Mouse (Mus musculus) inflammation-experienced regulatory T-cells, adult 6 months (primary cell): ENCODE data around the gene Hsf2bp. TPM values are rescaled to one million over a fixed set of nuclear protein-coding genes. Genes with fewer than 3 reads are reported as not detected.

Source experiments
- ATAC-seq: one replicate; pipeline ENCODE4 v1.8.0; 2017
- polyA plus RNA-seq, 3 experiments: library from polyadenylated mRNA; unstranded; fragments of 100-300 nt; shearing (Covaris generic); gene quantifications; one replicate each; pipeline ENCODE4 v1.2.1; 2017

Gene Hsf2bp
- polyA plus RNA-seq, 3 experiments from 2014 or later: 0.57 to 5.1 (median 3.2) TPM

GRCm38 (mm10) chr17:32031684-32032083 lies 4.5 kb downstream of the Hsf2bp start:
- no peak for ATAC-seq

GRCm38 (mm10) chr17:32028301-32028700 lies 7.8 kb downstream of the Hsf2bp start:
- ATAC-seq: no peak

GRCm38 (mm10) chr17:32027666-32028065 lies 8.5 kb downstream of the Hsf2bp start:
- ATAC-seq: peak; percentile 47

DNA sequence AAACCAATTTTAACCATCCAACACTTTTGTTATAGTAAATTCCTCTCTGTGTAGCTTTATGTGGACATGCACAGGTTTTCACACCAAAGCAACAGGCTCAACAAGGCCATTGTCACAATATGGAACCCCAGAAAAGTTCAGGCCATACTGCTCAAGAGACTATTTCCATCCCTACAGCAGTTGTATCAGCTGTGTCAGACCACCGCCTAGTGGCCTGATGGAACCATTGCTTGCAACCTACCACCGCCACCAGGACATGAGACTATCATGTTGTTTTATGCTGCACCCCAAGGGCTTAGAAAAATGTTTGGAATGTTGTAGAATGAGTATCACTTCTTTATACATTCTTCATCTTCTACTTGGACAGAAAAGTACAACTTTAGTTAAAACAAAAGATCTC lies 10.8 kb downstream of the Hsf2bp start:
- ATAC-seq: peak; percentile 56

DNA sequence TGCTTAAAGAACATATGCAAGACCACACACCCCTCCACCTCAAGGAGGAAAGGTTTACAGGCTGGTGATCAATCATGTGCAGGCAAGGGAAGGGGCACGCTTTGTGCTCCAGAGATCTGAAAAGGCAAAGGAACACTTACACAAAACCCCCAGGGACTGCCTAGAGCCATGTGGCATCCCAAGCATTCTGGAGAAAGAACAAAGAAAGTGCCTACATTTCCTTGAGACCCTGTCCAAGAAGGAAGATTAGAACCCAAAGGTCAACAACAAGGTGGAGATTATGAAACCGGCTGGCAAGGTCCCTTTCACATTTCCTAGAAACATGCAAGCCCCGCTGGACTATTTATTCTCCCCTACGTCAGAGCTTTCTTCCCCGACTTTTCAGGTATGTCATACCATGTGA lies 11.5 kb downstream of the Hsf2bp start:
- ATAC-seq: no peak

DNA sequence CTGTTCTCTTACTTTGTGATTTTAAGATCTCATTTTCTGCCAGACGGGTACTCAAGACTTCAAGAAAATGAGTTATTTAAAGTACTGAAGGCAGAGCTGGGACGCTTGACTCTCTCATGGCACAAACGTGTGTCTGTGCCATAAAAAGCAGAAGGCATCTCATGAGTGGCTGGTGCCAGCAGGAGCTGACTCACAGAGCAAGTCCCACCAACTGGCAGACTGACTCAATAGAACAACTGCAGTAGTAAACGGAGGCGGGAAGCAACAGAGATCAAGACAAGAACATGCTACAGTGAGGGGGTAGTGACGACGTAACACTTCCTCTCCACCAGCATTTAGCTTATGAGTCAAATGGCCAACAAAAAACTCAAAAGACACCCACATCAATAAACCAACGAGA lies 13.1 kb downstream of the Hsf2bp start:
- ATAC-seq: peak; percentile 91

DNA sequence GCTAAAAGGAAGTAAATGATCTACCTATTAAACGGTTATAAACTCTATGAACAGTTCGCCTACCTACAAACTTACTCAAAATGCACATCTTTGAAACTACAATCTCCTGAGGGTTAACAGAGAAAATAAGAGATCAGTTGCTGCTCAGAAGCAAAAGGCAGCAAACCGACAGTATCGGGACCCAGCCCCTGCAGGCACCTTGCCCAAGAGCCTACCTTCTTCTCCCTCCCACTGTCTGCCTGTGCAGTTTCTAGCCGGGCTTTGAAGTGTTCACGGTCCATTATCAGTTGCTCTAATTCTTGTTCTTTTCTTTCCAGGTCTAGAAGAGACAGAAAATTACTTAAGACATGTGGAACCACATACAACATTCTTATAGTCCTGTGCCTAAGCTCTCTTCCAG lies 13.6 kb downstream of the Hsf2bp start:
- ATAC-seq: no peak

DNA sequence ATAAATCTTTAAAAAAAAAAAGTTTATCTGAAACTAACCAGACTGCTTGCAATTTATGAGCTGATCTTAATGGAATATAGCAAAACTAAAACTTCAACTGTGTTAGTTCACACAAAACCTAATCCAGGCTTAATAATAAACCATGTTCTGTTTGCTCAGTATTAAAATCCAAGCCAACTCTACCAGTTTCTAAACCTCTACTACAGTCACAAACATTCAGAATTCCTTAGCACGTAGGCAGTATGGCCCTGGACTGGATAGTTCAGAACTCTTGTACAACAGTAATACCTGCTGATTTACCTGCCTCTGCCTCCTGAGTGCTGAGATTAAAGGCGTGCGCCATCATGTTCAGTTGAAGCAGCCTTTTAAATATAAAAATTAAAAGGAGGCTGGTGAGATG lies 14.2 kb downstream of the Hsf2bp start:
- ATAC-seq: no peak

- ATAC-seq: no peak
Measured at GRCm38 (mm10) chr17:32018127-32018894, 17.8 kb downstream of the Hsf2bp start.

- ATAC-seq: no peak
Measured at GRCm38 (mm10) chr17:32016481-32016880, 19.7 kb downstream of the Hsf2bp start.

- ATAC-seq: no peak
Measured at GRCm38 (mm10) chr17:32013659-32014058, 22.5 kb downstream of the Hsf2bp start.

DNA sequence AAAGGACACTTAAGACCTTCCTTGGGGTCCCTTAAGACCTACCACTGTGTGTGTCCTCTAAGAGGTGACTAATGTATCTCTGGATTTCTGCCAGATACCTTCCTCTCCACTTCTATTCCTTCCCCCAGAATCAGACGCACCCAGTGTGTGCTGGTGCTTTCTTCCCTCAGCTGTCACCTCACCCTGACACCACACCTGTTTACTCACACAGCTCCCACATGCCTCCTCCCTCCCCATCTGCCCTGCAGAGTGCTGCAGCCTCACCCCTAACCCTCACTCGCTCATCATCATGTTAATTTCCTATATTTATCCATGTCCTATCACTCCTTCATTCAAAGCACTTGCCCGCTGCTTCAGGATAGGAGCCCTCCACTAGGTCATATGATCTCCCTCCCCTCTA lies 23.9 kb downstream of the Hsf2bp start:
- no peak for ATAC-seq

- no peak for ATAC-seq
Measured at GRCm38 (mm10) chr17:32011694-32012093, 24.5 kb downstream of the Hsf2bp start.

GRCm38 (mm10) chr17:32006800-32007199 lies 29.3 kb downstream of the Hsf2bp start:
- no peak for ATAC-seq

DNA sequence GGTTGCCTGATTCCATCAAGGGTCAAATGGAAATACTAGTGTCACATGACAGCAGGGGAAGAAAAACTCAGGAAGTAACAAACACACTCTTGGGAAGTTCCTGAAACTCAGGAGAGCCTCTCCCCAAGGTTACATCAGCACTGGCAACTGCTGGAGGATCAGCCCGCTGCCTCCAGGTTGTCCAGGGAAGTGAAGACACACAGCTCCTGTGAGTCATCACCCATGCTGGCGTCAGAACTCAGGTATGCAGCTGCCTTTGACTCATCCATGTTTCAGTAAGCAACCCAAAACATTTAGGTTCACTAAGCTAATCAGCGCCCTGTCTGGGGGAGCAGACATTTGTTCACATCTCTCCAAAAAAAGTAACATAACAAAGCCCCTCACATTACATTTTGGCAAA lies 32.9 kb downstream of the Hsf2bp start:
- no peak for ATAC-seq

DNA sequence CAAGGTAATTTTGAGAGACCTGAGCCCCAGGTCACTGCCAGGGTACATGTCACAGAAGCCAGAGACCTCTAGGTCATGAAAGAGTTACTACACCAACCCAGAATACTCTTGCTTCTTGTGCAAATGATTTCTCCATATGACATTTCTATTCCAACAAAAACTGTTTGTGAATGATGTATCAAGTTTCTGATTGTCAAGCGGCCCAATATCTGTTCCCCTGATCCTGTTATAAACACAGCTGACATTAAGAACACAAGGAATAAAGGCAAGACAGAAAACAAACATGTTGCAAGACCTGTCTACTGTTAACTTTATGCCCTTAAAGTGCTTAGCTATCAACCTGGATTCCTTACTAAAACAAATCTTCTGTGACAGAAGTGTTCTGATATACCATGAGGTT lies 37.8 kb downstream of the Hsf2bp start:
- ATAC-seq: no peak

DNA sequence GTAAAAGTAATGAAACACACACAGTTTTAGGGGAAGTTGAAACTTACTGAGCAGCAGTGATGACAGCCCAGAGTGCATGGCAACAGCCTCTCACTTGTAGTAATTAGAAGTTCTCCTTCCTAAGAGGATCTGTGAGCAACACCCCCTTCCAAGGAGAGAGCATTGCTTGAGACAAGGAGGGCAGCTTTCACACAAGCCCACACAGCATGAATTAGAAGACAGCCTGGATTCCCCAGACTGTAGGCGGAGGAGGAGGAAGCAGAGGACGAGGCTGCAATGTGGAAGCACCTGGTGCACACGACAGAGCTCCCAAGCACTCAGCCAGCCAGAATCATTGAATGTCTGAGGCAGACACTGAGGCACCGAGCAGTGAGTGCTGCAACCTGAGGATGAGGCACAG lies 39.8 kb downstream of the Hsf2bp start:
- no peak for ATAC-seq

- ATAC-seq: no peak
Measured at GRCm38 (mm10) chr17:31995784-31996183, 40.4 kb downstream of the Hsf2bp start.

DNA sequence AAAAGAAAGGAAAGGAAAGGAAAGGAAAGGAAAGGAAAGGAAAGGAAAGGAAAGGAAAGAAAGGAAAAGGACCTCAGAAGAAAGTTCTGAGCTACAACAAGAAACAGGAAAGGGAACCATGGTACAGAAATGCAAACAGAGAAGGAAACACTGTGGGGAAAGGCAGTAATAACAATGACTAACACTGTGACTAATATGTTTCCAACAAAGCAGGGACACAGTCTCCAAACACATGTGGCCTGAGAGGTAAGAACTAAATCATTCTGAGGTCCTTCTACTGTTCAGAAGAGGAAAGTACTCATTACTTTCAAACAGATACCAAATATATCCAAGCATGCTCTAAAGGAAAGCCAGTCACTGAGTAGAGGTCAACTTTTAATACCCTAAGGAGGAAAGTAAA lies 42.0 kb downstream of the Hsf2bp start:
- ATAC-seq: no peak

DNA sequence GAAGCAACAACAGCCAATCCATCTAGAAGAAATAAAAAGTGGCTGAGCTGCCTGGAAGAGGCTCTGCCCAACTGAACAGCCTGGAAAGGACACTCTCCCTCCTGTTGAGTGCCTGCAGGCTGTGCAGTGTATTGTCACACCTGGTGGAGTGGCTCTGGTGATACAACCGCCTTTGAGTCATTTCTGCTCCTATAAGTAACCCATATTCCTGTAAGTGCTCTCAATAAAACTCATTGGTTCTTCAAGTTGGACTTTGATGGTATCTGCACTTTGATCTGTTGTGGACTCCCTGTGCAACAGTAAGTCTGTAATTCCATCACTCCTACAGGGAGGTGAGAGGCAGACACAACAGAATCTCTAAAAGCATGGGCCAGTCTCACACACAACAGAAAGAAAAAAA lies 42.8 kb downstream of the Hsf2bp start:
- no peak for ATAC-seq

DNA sequence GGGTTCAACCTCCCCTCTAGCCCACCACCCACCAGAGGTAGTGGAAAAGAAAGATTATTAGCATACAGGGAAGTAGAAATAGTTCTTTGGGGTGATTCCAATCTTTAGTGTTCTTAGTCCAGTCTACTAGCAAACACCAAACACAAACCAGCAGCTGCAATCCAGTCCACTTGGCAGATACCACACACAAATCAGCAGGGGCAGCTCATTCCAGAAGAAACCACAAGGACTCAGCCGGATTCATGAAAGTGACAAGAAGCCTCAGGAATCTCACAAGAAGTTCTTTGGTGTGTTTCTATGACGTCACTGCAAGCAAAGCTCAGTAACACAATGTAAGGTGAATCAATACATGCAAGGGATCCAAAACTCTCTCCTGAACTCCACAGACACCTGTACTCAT lies 44.1 kb downstream of the Hsf2bp start:
- no peak for ATAC-seq

DNA sequence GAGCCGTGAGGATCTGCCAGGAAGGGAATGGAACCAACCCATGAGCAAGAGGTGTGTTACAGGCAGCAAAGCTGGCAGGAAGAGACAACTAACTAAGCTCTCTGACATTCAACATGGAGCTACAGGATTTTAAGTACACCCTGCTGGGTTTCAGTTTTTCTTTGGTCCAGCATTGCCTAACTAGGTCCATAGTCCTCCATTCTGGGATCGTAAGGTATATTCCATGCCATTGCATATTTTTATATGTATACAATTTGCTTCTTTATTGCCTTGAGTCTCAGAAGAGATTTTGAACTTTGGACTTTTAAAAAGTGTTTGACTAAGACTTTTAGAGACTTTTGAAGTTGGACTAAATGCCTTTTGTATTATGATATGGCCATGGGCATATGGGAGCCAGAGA lies 47.1 kb downstream of the Hsf2bp start:
- ATAC-seq: no peak

GRCm38 (mm10) chr17:31986915-31987314 lies 49.2 kb downstream of the Hsf2bp start:
- no peak for ATAC-seq

- no peak for ATAC-seq
Measured at GRCm38 (mm10) chr17:31983491-31983890, 52.7 kb downstream of the Hsf2bp start.
